Mouse (Mus musculus) forebrain, embryonic 11.5 days (tissue): ENCODE measurements around the gene Ptprn2. TPM values are rescaled to one million over a fixed set of nuclear protein-coding genes. Genes with fewer than 3 reads are reported as not detected.
A peak's percentile ranks its signal among the peaks of the same experiment; 100 is the strongest.

Experiments used
- ATAC-seq: fragments of 200-750 bp; cut with Nextera tagmentation; replicated peaks from 2 replicates; pipeline ENCODE4 v1.8.0; 2017; ENCODE audit warnings: moderate TSS enrichment; ENCODE audit not compliant: low FRiP score
- DNase-seq: peaks from one replicate; pipeline ENCODE4 v3.0.0-alpha.2; 2017; ENCODE audit warnings: low spot score
- H3K27ac ChIP-seq: fragments of 300-500 bp; sonication (generic); 2 replicates; pipeline ENCODE4 v1.5.1; 2014; ENCODE audit warnings: low read depth, low read length
- H3K27me3 ChIP-seq: fragments of 300-500 bp; sonication (generic); 2 replicates; pipeline ENCODE4 v1.6.1; 2014; ENCODE audit warnings: mild to moderate bottlenecking, low read length, mixed read lengths; ENCODE audit not compliant: control insufficient read depth, insufficient read depth
- H3K36me3 ChIP-seq: fragments of 300-500 bp; sonication (generic); 2 replicates; pipeline ENCODE4 v1.6.1; 2014; ENCODE audit warnings: mild to moderate bottlenecking, low read length, moderate library complexity, mixed read lengths; ENCODE audit not compliant: control insufficient read depth, insufficient read depth
- H3K4me1 ChIP-seq: fragments of 300-500 bp; sonication (generic); replicated peaks from 2 replicates; pipeline ENCODE4 v1.6.1; 2014; ENCODE audit warnings: low read length, mixed read lengths; ENCODE audit not compliant: control insufficient read depth, insufficient read depth
- H3K4me2 ChIP-seq: fragments of 300-500 bp; sonication (generic); 2 replicates; pipeline ENCODE4 v1.6.1; 2014; ENCODE audit warnings: low read depth, mild to moderate bottlenecking, low read length, moderate library complexity, mixed read lengths; ENCODE audit not compliant: severe bottlenecking
- H3K4me3 ChIP-seq: fragments of 300-500 bp; sonication (generic); 2 replicates; pipeline ENCODE4 v1.5.1; 2014; ENCODE audit warnings: low read depth, low read length
- H3K9ac ChIP-seq: fragments of 300-500 bp; sonication (generic); 2 replicates; pipeline ENCODE4 v1.6.1; 2014; ENCODE audit warnings: low read length
- H3K9me3 ChIP-seq: fragments of 300-500 bp; sonication (generic); 2 replicates; pipeline ENCODE4 v1.6.1; 2016; ENCODE audit warnings: low read length, mixed read lengths; ENCODE audit not compliant: control insufficient read depth
- WGBS: fragments of 180-500 bp; shearing (Covaris S2); extraction: QIAGEN DNeasy Blood & Tissue Kit; methylation state at CpG from one replicate; pipeline ENCODE4 v1.1.7; 2014; 5-methylcytosine and 5-hydroxymethylcytosine counted together
- polyA plus RNA-seq: library from polyadenylated mRNA; unstranded; fragments of >200 nt; fragmentation: Nextera tagmentation; extraction: Ambion mirVana; gene quantifications from 2 replicates; pipeline ENCODE4 v1.2.1, GENCODE M21; 2014

The Ptprn2 gene
- polyA plus RNA-seq, 1 experiment from 2014 or later: 6.8 TPM

DNA sequence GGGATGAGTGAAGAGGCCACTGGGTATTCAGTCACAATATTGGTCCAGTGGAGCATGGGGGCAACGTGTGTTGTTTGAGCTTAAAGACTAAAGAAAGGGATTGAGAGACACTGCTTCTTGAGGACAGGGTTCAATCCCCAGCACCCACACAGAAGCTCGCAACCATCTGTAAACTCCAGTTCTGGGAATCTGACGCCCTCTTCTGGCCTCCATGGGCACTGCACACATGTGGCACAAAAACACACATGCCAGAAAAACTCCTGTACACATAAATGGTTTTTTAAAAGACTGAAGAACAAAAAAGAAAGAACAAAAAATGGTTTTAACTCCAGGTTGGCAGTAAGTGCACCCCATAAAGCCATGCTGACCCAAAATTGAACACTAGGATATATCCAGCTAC, 701.6 kb downstream of the Ptprn2 start:
- no peaks in the 10 kb centered on the region for H3K27me3 ChIP-seq
- no peaks in the 10 kb centered on the region for H3K4me1 ChIP-seq
- H3K9ac ChIP-seq: no peak overlapping the region
- WGBS: 74% methylated on average over 3 of the region's 3 CpGs
- no peak overlapping the region for H3K4me2 ChIP-seq
- no peak for DNase-seq
- no peak overlapping the region for H3K27ac ChIP-seq
- H3K36me3 ChIP-seq: peaks cover 34% of the 10 kb centered on the region
- peaks cover 4% of the 10 kb centered on the region; the same call in 1 of the 2 replicates for H3K9me3 ChIP-seq
- no peak; the same call in 1 of the 2 replicates for ATAC-seq
- no peak overlapping the region for H3K4me3 ChIP-seq

DNA sequence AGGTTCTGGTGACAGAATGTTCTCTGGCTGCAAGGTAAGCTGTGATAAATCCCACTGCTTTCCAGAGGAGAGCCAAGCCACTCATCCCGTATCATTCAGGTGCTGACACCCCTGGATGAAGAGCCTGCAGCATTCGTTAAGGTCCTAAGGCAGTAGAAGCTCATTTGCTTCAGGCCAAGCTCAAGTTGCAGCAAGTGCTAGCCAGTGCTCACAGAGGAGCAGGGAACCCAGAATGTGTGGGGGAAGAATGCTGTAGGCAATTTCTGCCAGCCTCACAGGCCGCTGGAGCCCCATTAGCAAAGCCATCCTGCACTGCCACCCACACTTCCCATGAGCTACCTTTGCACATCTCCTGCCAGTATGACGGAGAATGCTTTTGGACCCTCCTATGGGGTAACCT, 706.5 kb downstream of the Ptprn2 start:
- Histone ChIP-seq H3K36me3 (peaks cover 10% of the 10 kb centered on the region), H3K4me3 (no peak overlapping the region), H3K4me1 (peaks cover 12% of the 10 kb centered on the region), H3K27me3 (no peaks in the 10 kb centered on the region), H3K27ac (no peak overlapping the region), H3K4me2 (no peak overlapping the region), H3K9ac (no peak overlapping the region), H3K9me3 (peaks cover 1% of the 10 kb centered on the region; the same call in 1 of the 2 replicates)
- no peak for ATAC-seq
- no peak for DNase-seq
- 83% methylated on average over 4 of the region's 4 CpGs for WGBS

- Histone ChIP-seq H3K4me1 (peaks cover 37% of the 10 kb centered on the region), H3K4me2 (peak overlapping the region; percentile 36; the same call in 1 of the 2 replicates), H3K9me3 (no peaks in the 10 kb centered on the region), H3K4me3 (no peak overlapping the region), H3K27ac (peak overlapping the region; percentile 87), H3K36me3 (peaks cover 2% of the 10 kb centered on the region; the same call in 1 of the 2 replicates), H3K9ac (peak overlapping the region; percentile 39; the same call in 1 of the 2 replicates), H3K27me3 (no peaks in the 10 kb centered on the region)
- 4% methylated on average over 12 of the region's 12 CpGs for WGBS
- ATAC-seq (peak; percentile 87), DNase-seq (peak; percentile 81)
These were observed 711.4 kb downstream of the Ptprn2 start for GRCm38 (mm10) chr12:117196721-117197425.

GRCm38 (mm10) chr12:117198093-117198492, 712.6 kb downstream of the Ptprn2 start:
- H3K27ac ChIP-seq: peak overlapping the region; percentile 48; the same call in 1 of the 2 replicates
- DNase-seq: no peak
- H3K4me1 ChIP-seq: peaks cover 40% of the 10 kb centered on the region
- no peak for ATAC-seq
- no peaks in the 10 kb centered on the region for H3K9me3 ChIP-seq
- H3K36me3 ChIP-seq: peaks cover 2% of the 10 kb centered on the region; the same call in 1 of the 2 replicates
- H3K4me3 ChIP-seq: no peak overlapping the region
- no peak overlapping the region for H3K4me2 ChIP-seq
- WGBS: 30% methylated on average over 8 of the region's 8 CpGs
- H3K9ac ChIP-seq: no peak overlapping the region
- no peaks in the 10 kb centered on the region for H3K27me3 ChIP-seq

DNA sequence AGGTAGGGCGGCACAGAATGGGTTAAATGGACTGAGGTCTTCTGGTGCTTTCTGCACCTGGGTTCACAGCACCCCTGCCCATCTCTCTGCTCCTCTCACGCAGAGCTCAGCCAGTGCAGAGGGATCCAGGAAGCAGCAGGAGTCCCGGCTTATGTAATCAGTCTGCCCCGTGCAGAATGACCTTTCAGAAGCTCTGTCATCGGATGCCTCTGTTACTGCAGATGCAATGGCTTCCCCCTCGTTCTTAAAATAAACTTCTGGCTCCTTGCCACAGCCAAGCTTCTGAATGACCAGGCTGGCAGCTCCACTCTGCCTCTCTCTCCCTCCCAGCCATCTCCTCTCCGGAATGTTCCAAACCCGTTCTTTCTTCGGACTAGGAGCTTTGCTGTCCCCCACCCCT, 714.6 kb downstream of the Ptprn2 start:
- Histone ChIP-seq H3K4me2 (no peak overlapping the region), H3K9ac (no peak overlapping the region)
- 23% methylated on average over 9 of the region's 9 CpGs for WGBS

GRCm38 (mm10) chr12:117200590-117200989, 715.1 kb downstream of the Ptprn2 start:
- Histone ChIP-seq H3K36me3 (no peaks in the 10 kb centered on the region), H3K4me3 (no peak overlapping the region), H3K27me3 (no peaks in the 10 kb centered on the region), H3K9ac (no peak overlapping the region), H3K9me3 (no peaks in the 10 kb centered on the region), H3K27ac (no peak overlapping the region), H3K4me2 (no peak overlapping the region), H3K4me1 (peaks cover 42% of the 10 kb centered on the region)
- WGBS: 60% methylated on average over 5 of the region's 5 CpGs
- ATAC-seq (no peak), DNase-seq (no peak)

More for the DNA sequence above, 714.6 kb downstream of the Ptprn2 start:
- Histone ChIP-seq H3K4me1 (peaks cover 42% of the 10 kb centered on the region), H3K36me3 (no peaks in the 10 kb centered on the region), H3K4me3 (no peak overlapping the region), H3K9me3 (no peaks in the 10 kb centered on the region), H3K27ac (no peak overlapping the region), H3K27me3 (no peaks in the 10 kb centered on the region)
- DNase-seq (no peak), ATAC-seq (no peak)

GRCm38 (mm10) chr12:117203506-117203905, 718.0 kb downstream of the Ptprn2 start:
- Histone ChIP-seq H3K27ac (no peak overlapping the region; the same call in 1 of the 2 replicates), H3K4me1 (peaks cover 24% of the 10 kb centered on the region), H3K4me2 (no peak overlapping the region), H3K36me3 (no peaks in the 10 kb centered on the region), H3K4me3 (no peak overlapping the region), H3K9ac (no peak overlapping the region), H3K9me3 (no peaks in the 10 kb centered on the region), H3K27me3 (no peaks in the 10 kb centered on the region)
- WGBS: 43% methylated on average over 7 of the region's 7 CpGs
- no peak for DNase-seq
- ATAC-seq: no peak

- no peak overlapping the region for H3K4me3 ChIP-seq
- H3K27ac ChIP-seq: no peak overlapping the region
- no peaks in the 10 kb centered on the region for H3K36me3 ChIP-seq
- peaks cover 13% of the 10 kb centered on the region for H3K4me1 ChIP-seq
- H3K27me3 ChIP-seq: no peaks in the 10 kb centered on the region
- no peak overlapping the region for H3K9ac ChIP-seq
- ATAC-seq (no peak), DNase-seq (no peak)
- H3K4me2 ChIP-seq: no peak overlapping the region
- H3K9me3 ChIP-seq: no peaks in the 10 kb centered on the region
These were observed 719.4 kb downstream of the Ptprn2 start for GRCm38 (mm10) chr12:117204905-117205304.
